Mouse (Mus musculus) hindbrain, embryonic 16.5 days (tissue): ENCODE data around the gene Olfr52. TPM values are rescaled to one million over a fixed set of nuclear protein-coding genes. Genes with fewer than 3 reads are reported as not detected.

Source experiments
- ATAC-seq: fragments of 200-750 bp; cut with Nextera tagmentation; 2 replicates; pipeline ENCODE4 v1.8.0; 2017; ENCODE audit warnings: moderate TSS enrichment, moderate library complexity
- H3K27ac ChIP-seq: fragments of 300-500 bp; sonication (generic); 2 replicates; pipeline ENCODE4 v1.5.1; 2014; ENCODE audit warnings: low read depth, mild to moderate bottlenecking, control low read depth, low read length, moderate library complexity
- H3K27me3 ChIP-seq: fragments of 300-500 bp; sonication (generic); replicated peaks from 2 replicates; pipeline ENCODE4 v1.6.1; 2014; ENCODE audit warnings: low read length; ENCODE audit not compliant: control insufficient read depth, insufficient read depth
- H3K36me3 ChIP-seq: fragments of 300-500 bp; sonication (generic); 2 replicates; pipeline ENCODE4 v1.6.1; 2014; ENCODE audit warnings: mild to moderate bottlenecking, low read length, moderate library complexity, mixed read lengths; ENCODE audit not compliant: control insufficient read depth, insufficient read depth
- H3K4me1 ChIP-seq: fragments of 300-500 bp; sonication (generic); 2 replicates; pipeline ENCODE4 v1.6.1; 2014; ENCODE audit warnings: low read depth, low read length; ENCODE audit not compliant: control insufficient read depth, insufficient read depth
- H3K4me2 ChIP-seq: fragments of 300-500 bp; sonication (generic); 2 replicates; pipeline ENCODE4 v1.6.1; 2014; ENCODE audit warnings: mild to moderate bottlenecking, low read length, control low read depth, moderate library complexity
- H3K4me3 ChIP-seq: fragments of 300-500 bp; sonication (generic); 2 replicates; pipeline ENCODE4 v1.5.1; 2014; ENCODE audit warnings: mild to moderate bottlenecking, low read length, control low read depth, moderate library complexity
- H3K9ac ChIP-seq: fragments of 300-500 bp; sonication (generic); 2 replicates; pipeline ENCODE4 v1.6.1; 2014; ENCODE audit warnings: low read depth, mild to moderate bottlenecking, control low read depth, low read length, moderate library complexity
- H3K9me3 ChIP-seq: fragments of 300-500 bp; sonication (generic); 2 replicates; pipeline ENCODE4 v1.6.1; 2014; ENCODE audit warnings: mild to moderate bottlenecking, low read length, moderate library complexity; ENCODE audit not compliant: control insufficient read depth
- WGBS: fragments of 180-500 bp; shearing (Covaris S2); extraction: QIAGEN DNeasy Blood & Tissue Kit; methylation state at CpG from one replicate; pipeline ENCODE4 v1.1.7; 2014; 5-methylcytosine and 5-hydroxymethylcytosine counted together
- polyA plus RNA-seq: library from polyadenylated mRNA; unstranded; fragments of >200 nt; fragmentation: Nextera tagmentation; extraction: Ambion mirVana; gene quantifications from 2 replicates; pipeline ENCODE4 v1.2.1, GENCODE M21; 2015

Olfr52 gene
- polyA plus RNA-seq, 1 experiment from 2014 or later, result not detected

GRCm38 (mm10) chr2:86146632-86147031 lies 38.9 kb downstream of the Olfr52 start, which contains the start of gene Olfr1040:
Gene Olfr1040 (minus strand): TSS chr2:86146732.
- Histone ChIP-seq H3K4me1 (no peaks in the 10 kb centered on the region), H3K9me3 (no peaks in the 10 kb centered on the region), H3K4me2 (no peak within 1 kb of the TSS), H3K9ac (no peak within 1 kb of the TSS), H3K27ac (no peak within 1 kb of the TSS), H3K27me3 (no peaks in the 10 kb centered on the region), H3K4me3 (no peak within 1 kb of the TSS), H3K36me3 (no peaks in the 10 kb centered on the region)
- ATAC-seq, result no peak
- WGBS, result 94% methylated on average over 1 of the region's 1 CpGs

GRCm38 (mm10) chr2:86135828-86136227 lies 49.7 kb downstream of the Olfr52 start, which contains the start of gene Olfr1039:
Gene Olfr1039 (minus strand): TSS chr2:86135928.
- no peak within 1 kb of the TSS for H3K4me3 ChIP-seq
- H3K27me3 ChIP-seq, result no peaks in the 10 kb centered on the region
- no peak for ATAC-seq
- H3K36me3 ChIP-seq, result no peaks in the 10 kb centered on the region
- H3K4me1 ChIP-seq, result no peaks in the 10 kb centered on the region
- no peak within 1 kb of the TSS for H3K4me2 ChIP-seq
- H3K9ac ChIP-seq, result no peak within 1 kb of the TSS
- no peak within 1 kb of the TSS for H3K27ac ChIP-seq
- WGBS, result 96% methylated on average over 1 of the region's 1 CpGs
- no peaks in the 10 kb centered on the region; the same call in 1 of the 2 replicates for H3K9me3 ChIP-seq

Other genes starting within 250 kb of the Olfr52 start
- gene Olfr1028, start 235.2 kb downstream of the Olfr52 start, polyA plus RNA-seq, result not detected in 2 replicates
- gene Olfr1029, start 211.8 kb downstream of the Olfr52 start, polyA plus RNA-seq, result not detected in 2 replicates
- not detected in 2 replicates for gene Olfr1030, start 206.4 kb downstream of the Olfr52 start, polyA plus RNA-seq
- not detected in 2 replicates for gene Olfr1031, start 195.4 kb downstream of the Olfr52 start, polyA plus RNA-seq
- not detected in 2 replicates for gene Olfr1032, start 180.1 kb downstream of the Olfr52 start, polyA plus RNA-seq
- 0.69 TPM in 2 replicates for gene Olfr1033, start 165.1 kb downstream of the Olfr52 start, polyA plus RNA-seq
- not detected in 2 replicates for gene Olfr1034, start 139.8 kb downstream of the Olfr52 start, polyA plus RNA-seq
- not detected in 2 replicates for gene Olfr1036, start 111.7 kb downstream of the Olfr52 start, polyA plus RNA-seq
- gene Olfr1037, start 98.3 kb downstream of the Olfr52 start, polyA plus RNA-seq, result not detected in 2 replicates
- not detected in 2 replicates for gene Olfr1039, start 49.8 kb downstream of the Olfr52 start, polyA plus RNA-seq
- gene Olfr1040, start 39.0 kb downstream of the Olfr52 start, polyA plus RNA-seq, result not detected in 2 replicates
- not detected in 2 replicates for gene Olfr1042, start 23.8 kb downstream of the Olfr52 start, polyA plus RNA-seq
- gene Olfr1043, start 18.2 kb downstream of the Olfr52 start, polyA plus RNA-seq, result not detected in 2 replicates
- not detected in 2 replicates for gene Olfr1044, start 7.9 kb downstream of the Olfr52 start, polyA plus RNA-seq
- not detected in 2 replicates for gene Olfr1045, start 17.3 kb upstream of the Olfr52 start, polyA plus RNA-seq
- gene Olfr1046, start 33.6 kb upstream of the Olfr52 start, polyA plus RNA-seq, result not detected in 2 replicates
- gene Olfr1047, start 45.7 kb upstream of the Olfr52 start, polyA plus RNA-seq, result not detected in 2 replicates
- gene Olfr1048, start 54.6 kb upstream of the Olfr52 start, polyA plus RNA-seq, result not detected in 2 replicates
- not detected in 2 replicates for gene Olfr1049, start 72.6 kb upstream of the Olfr52 start, polyA plus RNA-seq
- gene Olfr1051, start 93.4 kb upstream of the Olfr52 start, polyA plus RNA-seq, result not detected in 2 replicates
- gene Olfr1052, start 106.8 kb upstream of the Olfr52 start, polyA plus RNA-seq, result not detected in 2 replicates
- not detected in 2 replicates for gene Olfr1053, start 129.6 kb upstream of the Olfr52 start, polyA plus RNA-seq
- not detected in 2 replicates for gene Olfr1054, start 149.8 kb upstream of the Olfr52 start, polyA plus RNA-seq
- gene Olfr1055, start 164.6 kb upstream of the Olfr52 start, polyA plus RNA-seq, result not detected in 2 replicates
- gene Olfr1056, start 176.8 kb upstream of the Olfr52 start, polyA plus RNA-seq, result not detected in 2 replicates
- not detected in 2 replicates for gene Olfr1057, start 192.7 kb upstream of the Olfr52 start, polyA plus RNA-seq
- not detected in 2 replicates for gene Olfr1058, start 202.9 kb upstream of the Olfr52 start, polyA plus RNA-seq
- not detected in 2 replicates for gene Olfr1061, start 228.4 kb upstream of the Olfr52 start, polyA plus RNA-seq
- not detected in 2 replicates for gene Olfr1062, start 241.1 kb upstream of the Olfr52 start, polyA plus RNA-seq